8 mouse cellular contexts compared by ENCODE assay signal in the genomic region with DNA sequence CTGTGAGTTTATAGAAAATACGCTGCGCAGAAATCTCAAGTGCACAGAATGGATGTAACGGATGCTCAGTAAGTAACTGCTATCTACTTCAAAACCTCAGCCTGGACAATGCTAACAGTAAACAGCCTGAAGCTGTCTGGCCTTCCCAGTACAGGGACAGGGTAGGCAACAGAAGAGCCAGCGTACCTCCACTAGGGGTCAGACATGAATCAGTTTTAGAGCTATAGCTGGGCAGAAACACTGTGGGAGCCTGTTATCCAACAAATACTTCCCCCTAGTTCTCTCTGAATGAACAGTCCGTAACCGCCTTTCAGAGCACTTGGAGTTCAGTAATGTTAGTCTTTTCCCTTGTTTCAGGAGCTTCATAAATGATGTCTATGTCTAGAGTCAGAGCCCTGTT.
A peak's percentile ranks its signal among the peaks of the same experiment; 100 is the strongest.
DNase-seq lines count a peak whose midpoint lies in the region; ATAC-seq and TF ChIP-seq lines count a peak whose summit lies in the region.

No protein-coding gene starts in this region.

- peak; percentile 84 for DNase-seq in 3T3-L1 (ENCODE audit: low read depth, low spot score)
- peak; percentile 86 for DNase-seq in adrenal gland, postnatal 14 days
- peak; percentile 61 to 77 for DNase-seq in heart, adult 2 months
- DNase-seq in kidney, adult 2 months: peak; percentile 87
- DNase-seq in midbrain, embryonic 14.5 days: peak; percentile 91
- peak; percentile 57 to 69 for DNase-seq in spleen, adult 2 months (ENCODE audit: low read depth in 1 of 2, low spot score in 2 of 2)

- TF ChIP-seq POLR2A in heart, adult 2 months (IDR thresholded peaks at IDR 0.05; ENCODE audit: insufficient read depth, low read depth, low read length): no peak
- TF ChIP-seq POLR2A in kidney, adult 2 months (IDR thresholded peaks at IDR 0.05; ENCODE audit: low read depth, low read length): no peak
- no peak for TF ChIP-seq POLR2A in spleen, adult 2 months (IDR thresholded peaks at IDR 0.05; ENCODE audit: low read depth, low read length)

- TF ChIP-seq EP300 in heart, adult 2 months (IDR thresholded peaks at IDR 0.05; ENCODE audit: insufficient read depth, low read depth, low read length): peak; percentile 93

- intact Hi-C loops in heart, adult 2 months (cut with DNase I): loop anchor here (1.0 to 5.0 kb wide), 3 partner anchors 68 to 364 kb away; no protein-coding TSS in a partner anchor

- H3K4me3 ChIP-seq in embryonic facial prominence, embryonic 12.5 days: no peak overlapping the region
- peak overlapping the region; percentile 23; the same call in 1 of the 2 replicates for H3K4me3 ChIP-seq in heart, adult 2 months
- no peak overlapping the region for H3K4me3 ChIP-seq in kidney, adult 2 months (ENCODE audit: insufficient read depth, low read depth, low read length)
- no peak overlapping the region for H3K4me3 ChIP-seq in limb, embryonic 12.5 days (replicated peaks)
- no peak overlapping the region for H3K4me3 ChIP-seq in midbrain, embryonic 14.5 days (replicated peaks; ENCODE audit: low read depth, low read length)
- H3K4me3 ChIP-seq in spleen, adult 2 months (ENCODE audit: extremely low read depth, insufficient read depth, insufficient read length): no peak overlapping the region

- H3K4me2 ChIP-seq in embryonic facial prominence, embryonic 12.5 days (replicated peaks): no peak overlapping the region
- no peak overlapping the region for H3K4me2 ChIP-seq in limb, embryonic 12.5 days
- H3K4me2 ChIP-seq in midbrain, embryonic 14.5 days (ENCODE audit: low read length): no peak overlapping the region

- 44% methylated on average over 6 of the region's 6 CpGs for WGBS in embryonic facial prominence, embryonic 12.5 days
- WGBS in heart, adult 2 months: 26% methylated on average over 6 of the region's 6 CpGs
- WGBS in kidney, adult 2 months: 34% methylated on average over 6 of the region's 6 CpGs
- WGBS in limb, embryonic 12.5 days: 48% methylated on average over 6 of the region's 6 CpGs
- 39% methylated on average over 6 of the region's 6 CpGs for WGBS in midbrain, embryonic 14.5 days
- WGBS in spleen, adult 2 months: 43% methylated on average over 6 of the region's 6 CpGs

- no peaks in the 10 kb centered on the region for H3K36me3 ChIP-seq in embryonic facial prominence, embryonic 12.5 days
- H3K36me3 ChIP-seq in heart, adult 2 months (ENCODE audit: control insufficient read depth, insufficient read depth, low read length): peaks cover 3% of the 10 kb centered on the region
- H3K36me3 ChIP-seq in kidney, adult 2 months (ENCODE audit: control insufficient read depth, insufficient read depth, low read length): no peaks in the 10 kb centered on the region
- H3K36me3 ChIP-seq in limb, embryonic 12.5 days: no peaks in the 10 kb centered on the region
- no peaks in the 10 kb centered on the region; the same call in 1 of the 2 replicates for H3K36me3 ChIP-seq in midbrain, embryonic 14.5 days (ENCODE audit: control insufficient read depth, insufficient read depth, low read length)
- H3K36me3 ChIP-seq in spleen, adult 2 months (ENCODE audit: control insufficient read depth, insufficient read depth, low read length): no peaks in the 10 kb centered on the region

- H3K27ac ChIP-seq in embryonic facial prominence, embryonic 12.5 days: no peak overlapping the region
- peak overlapping the region; percentile 18; the same call in 1 of the 2 replicates for H3K27ac ChIP-seq in heart, adult 2 months
- H3K27ac ChIP-seq in kidney, adult 2 months (ENCODE audit: insufficient read depth, low read depth, low read length): no peak overlapping the region
- no peak overlapping the region for H3K27ac ChIP-seq in limb, embryonic 12.5 days
- no peak overlapping the region for H3K27ac ChIP-seq in midbrain, embryonic 14.5 days (replicated peaks; ENCODE audit: low read depth, low read length)
- H3K27ac ChIP-seq in spleen, adult 2 months (ENCODE audit: insufficient read depth, low read length): no peak overlapping the region

- peak; percentile 81 for ATAC-seq in embryonic facial prominence, embryonic 12.5 days (ENCODE audit: insufficient number of reproducible peaks, insufficient read depth, low FRiP score, low TSS enrichment)
- peak; percentile 92 for ATAC-seq in limb, embryonic 12.5 days (ENCODE audit: insufficient number of reproducible peaks, insufficient read depth, low FRiP score, low TSS enrichment, low read depth)
- peak; percentile 88 for ATAC-seq in midbrain, embryonic 14.5 days (ENCODE audit: low FRiP score, low TSS enrichment)

- no peaks in the 10 kb centered on the region for H3K9me3 ChIP-seq in embryonic facial prominence, embryonic 12.5 days
- no peaks in the 10 kb centered on the region for H3K9me3 ChIP-seq in limb, embryonic 12.5 days
- no peaks in the 10 kb centered on the region for H3K9me3 ChIP-seq in midbrain, embryonic 14.5 days (ENCODE audit: control insufficient read depth, low read length)

- H3K27me3 ChIP-seq in embryonic facial prominence, embryonic 12.5 days: no peaks in the 10 kb centered on the region
- H3K27me3 ChIP-seq in heart, adult 2 months (ENCODE audit: control insufficient read depth, insufficient read depth, low read length): no peaks in the 10 kb centered on the region
- no peaks in the 10 kb centered on the region for H3K27me3 ChIP-seq in kidney, adult 2 months (replicated peaks; ENCODE audit: control insufficient read depth, insufficient read depth, low read length)
- no peaks in the 10 kb centered on the region for H3K27me3 ChIP-seq in limb, embryonic 12.5 days
- no peaks in the 10 kb centered on the region for H3K27me3 ChIP-seq in midbrain, embryonic 14.5 days (ENCODE audit: control insufficient read depth, insufficient read depth, low read length)
- no peaks in the 10 kb centered on the region for H3K27me3 ChIP-seq in spleen, adult 2 months (ENCODE audit: control insufficient read depth, insufficient read depth, low read length)

- TF ChIP-seq CTCF in heart, adult 2 months (IDR thresholded peaks at IDR 0.05): peak; percentile 96
- TF ChIP-seq CTCF in kidney, adult 2 months (conservative IDR thresholded peaks at IDR 0.05; ENCODE audit: insufficient read depth, insufficient read length, low read depth, low read length): peak; percentile 91
- peak; percentile 70; the same call in 1 of the 2 replicates for TF ChIP-seq CTCF in spleen, adult 2 months (IDR thresholded peaks at IDR 0.05; ENCODE audit: extremely low read depth, insufficient read depth, insufficient read length, insufficient replicate concordance)

- no peak overlapping the region for H3K9ac ChIP-seq in embryonic facial prominence, embryonic 12.5 days
- no peak overlapping the region for H3K9ac ChIP-seq in heart, adult 2 months (ENCODE audit: low read depth, low read length)
- no peak overlapping the region for H3K9ac ChIP-seq in limb, embryonic 12.5 days (replicated peaks)
- H3K9ac ChIP-seq in midbrain, embryonic 14.5 days (replicated peaks; ENCODE audit: low read length): no peak overlapping the region

- H3K79me2 ChIP-seq in heart, adult 2 months (replicated peaks; ENCODE audit: control insufficient read depth, insufficient read depth, low read length): peaks cover 3% of the 10 kb centered on the region; the same call in 1 of the 2 replicates

- no peaks in the 10 kb centered on the region for H3K4me1 ChIP-seq in embryonic facial prominence, embryonic 12.5 days
- H3K4me1 ChIP-seq in heart, adult 2 months (ENCODE audit: control insufficient read depth, insufficient read depth, low read length): peaks cover 8% of the 10 kb centered on the region
- no peaks in the 10 kb centered on the region for H3K4me1 ChIP-seq in kidney, adult 2 months (ENCODE audit: control insufficient read depth, insufficient read depth, low read length)
- H3K4me1 ChIP-seq in limb, embryonic 12.5 days (replicated peaks): 0 out of 2 replicates have a peak, but pooled peaks cover 7% of the 10 kb centered on the region
- H3K4me1 ChIP-seq in midbrain, embryonic 14.5 days (ENCODE audit: control insufficient read depth, insufficient read depth, low read length): 0 out of 2 replicates have a peak, but pooled peaks cover 3% of the 10 kb centered on the region
- peaks cover 2% of the 10 kb centered on the region; the same call in 1 of the 2 replicates for H3K4me1 ChIP-seq in spleen, adult 2 months (ENCODE audit: control insufficient read depth, insufficient read depth, insufficient read length)
